Mouse (Mus musculus): ENCODE data around the gene Pole3. TPM values are rescaled to one million over a fixed set of nuclear protein-coding genes. Genes with fewer than 3 reads are reported as not detected.

Gene Pole3
- polyA plus RNA-seq, 1 experiment = 34.0 TPM

- no peaks in the 10 kb centered on the region for H3K4me1 ChIP-seq (ENCODE audit: control insufficient read depth, insufficient read depth, low read length)
- H3K9ac ChIP-seq (ENCODE audit: low read depth, poor library complexity, severe bottlenecking) = no peak overlapping the region
- no peaks in the 10 kb centered on the region for H3K27me3 ChIP-seq (ENCODE audit: control insufficient read depth, insufficient read depth, low read length, poor library complexity, severe bottlenecking)
- no peaks in the 10 kb centered on the region for H3K36me3 ChIP-seq (ENCODE audit: control insufficient read depth, insufficient read depth, low read length, poor library complexity, severe bottlenecking)
- no peak overlapping the region for H3K4me3 ChIP-seq (ENCODE audit: low read depth, low read length)
- H3K27ac ChIP-seq (ENCODE audit: insufficient read depth, low read length) = no peak overlapping the region
- TF ChIP-seq EP300 (IDR thresholded peaks at IDR 0.05; ENCODE audit: insufficient read depth, low read depth, low read length) (no peak), POLR2A (IDR thresholded peaks at IDR 0.05; ENCODE audit: insufficient read depth, low read length) (no peak), CTCF (IDR thresholded peaks at IDR 0.05; ENCODE audit: low read depth, low read length) (no peak)
- H3K9me3 ChIP-seq (replicated peaks; ENCODE audit: control insufficient read depth, insufficient read depth, low read length, poor library complexity, severe bottlenecking) = no peaks in the 10 kb centered on the region
These were observed 30.6 kb downstream of the Pole3 start for GRCm38 (mm10) chr4:62494230-62494629.

GRCm38 (mm10) chr4:62492682-62493081 is 32.2 kb downstream of the Pole3 start:
- TF ChIP-seq EP300 (IDR thresholded peaks at IDR 0.05; ENCODE audit: insufficient read depth, low read depth, low read length) = no peak
- TF ChIP-seq POLR2A (IDR thresholded peaks at IDR 0.05; ENCODE audit: insufficient read depth, low read length) = no peak
- no peak for TF ChIP-seq CTCF (IDR thresholded peaks at IDR 0.05; ENCODE audit: low read depth, low read length)

GRCm38 (mm10) chr4:62487914-62488313 is 37.0 kb downstream of the Pole3 start:
- Histone ChIP-seq H3K4me3 (ENCODE audit: low read depth, low read length) (no peak overlapping the region), H3K4me1 (ENCODE audit: control insufficient read depth, insufficient read depth, low read length) (no peaks in the 10 kb centered on the region), H3K9me3 (replicated peaks; ENCODE audit: control insufficient read depth, insufficient read depth, low read length, poor library complexity, severe bottlenecking) (no peaks in the 10 kb centered on the region), H3K9ac (ENCODE audit: low read depth, poor library complexity, severe bottlenecking) (no peak overlapping the region), H3K27me3 (ENCODE audit: control insufficient read depth, insufficient read depth, low read length, poor library complexity, severe bottlenecking) (no peaks in the 10 kb centered on the region), H3K27ac (ENCODE audit: insufficient read depth, low read length) (no peak overlapping the region), H3K36me3 (ENCODE audit: control insufficient read depth, insufficient read depth, low read length, poor library complexity, severe bottlenecking) (no peaks in the 10 kb centered on the region; the same call in 1 of the 2 replicates)
- TF ChIP-seq EP300 (IDR thresholded peaks at IDR 0.05; ENCODE audit: insufficient read depth, low read depth, low read length) = no peak
- no peak for TF ChIP-seq POLR2A (IDR thresholded peaks at IDR 0.05; ENCODE audit: insufficient read depth, low read length)
- no peak for TF ChIP-seq CTCF (IDR thresholded peaks at IDR 0.05; ENCODE audit: low read depth, low read length)

More at GRCm38 (mm10) chr4:62492682-62493081, 32.2 kb downstream of the Pole3 start:
- no peak overlapping the region for H3K9ac ChIP-seq (ENCODE audit: low read depth, poor library complexity, severe bottlenecking)
- H3K27ac ChIP-seq (ENCODE audit: insufficient read depth, low read length) = no peak overlapping the region
- no peaks in the 10 kb centered on the region; the same call in 1 of the 2 replicates for H3K36me3 ChIP-seq (ENCODE audit: control insufficient read depth, insufficient read depth, low read length, poor library complexity, severe bottlenecking)
- H3K9me3 ChIP-seq (replicated peaks; ENCODE audit: control insufficient read depth, insufficient read depth, low read length, poor library complexity, severe bottlenecking) = no peaks in the 10 kb centered on the region
- no peaks in the 10 kb centered on the region for H3K27me3 ChIP-seq (ENCODE audit: control insufficient read depth, insufficient read depth, low read length, poor library complexity, severe bottlenecking)
- H3K4me3 ChIP-seq (ENCODE audit: low read depth, low read length) = no peak overlapping the region
- H3K4me1 ChIP-seq (ENCODE audit: control insufficient read depth, insufficient read depth, low read length) = no peaks in the 10 kb centered on the region

GRCm38 (mm10) chr4:62487172-62487571 is 37.7 kb downstream of the Pole3 start:
- H3K36me3 ChIP-seq (ENCODE audit: control insufficient read depth, insufficient read depth, low read length, poor library complexity, severe bottlenecking) = no peaks in the 10 kb centered on the region; the same call in 1 of the 2 replicates
- H3K9me3 ChIP-seq (replicated peaks; ENCODE audit: control insufficient read depth, insufficient read depth, low read length, poor library complexity, severe bottlenecking) = no peaks in the 10 kb centered on the region
- no peak for TF ChIP-seq EP300 (IDR thresholded peaks at IDR 0.05; ENCODE audit: insufficient read depth, low read depth, low read length)
- no peak overlapping the region for H3K4me3 ChIP-seq (ENCODE audit: low read depth, low read length)
- H3K4me1 ChIP-seq (ENCODE audit: control insufficient read depth, insufficient read depth, low read length) = no peaks in the 10 kb centered on the region
- no peak overlapping the region for H3K27ac ChIP-seq (ENCODE audit: insufficient read depth, low read length)
- no peaks in the 10 kb centered on the region for H3K27me3 ChIP-seq (ENCODE audit: control insufficient read depth, insufficient read depth, low read length, poor library complexity, severe bottlenecking)
- H3K9ac ChIP-seq (ENCODE audit: low read depth, poor library complexity, severe bottlenecking) = no peak overlapping the region

GRCm38 (mm10) chr4:62486162-62486696 is 38.6 kb downstream of the Pole3 start:
- Histone ChIP-seq H3K9me3 (replicated peaks; ENCODE audit: control insufficient read depth, insufficient read depth, low read length, poor library complexity, severe bottlenecking) (no peaks in the 10 kb centered on the region), H3K27ac (ENCODE audit: insufficient read depth, low read length) (no peak overlapping the region), H3K36me3 (ENCODE audit: control insufficient read depth, insufficient read depth, low read length, poor library complexity, severe bottlenecking) (no peaks in the 10 kb centered on the region; the same call in 1 of the 2 replicates), H3K27me3 (ENCODE audit: control insufficient read depth, insufficient read depth, low read length, poor library complexity, severe bottlenecking) (no peaks in the 10 kb centered on the region), H3K4me1 (ENCODE audit: control insufficient read depth, insufficient read depth, low read length) (no peaks in the 10 kb centered on the region), H3K9ac (ENCODE audit: low read depth, poor library complexity, severe bottlenecking) (no peak overlapping the region), H3K4me3 (ENCODE audit: low read depth, low read length) (no peak overlapping the region)
- no peak for TF ChIP-seq CTCF (IDR thresholded peaks at IDR 0.05; ENCODE audit: low read depth, low read length)
- no peak for TF ChIP-seq POLR2A (IDR thresholded peaks at IDR 0.05; ENCODE audit: insufficient read depth, low read length)
- TF ChIP-seq EP300 (IDR thresholded peaks at IDR 0.05; ENCODE audit: insufficient read depth, low read depth, low read length) = no peak

GRCm38 (mm10) chr4:62485450-62486161 is 39.3 kb downstream of the Pole3 start:
- H3K27me3 ChIP-seq (ENCODE audit: control insufficient read depth, insufficient read depth, low read length, poor library complexity, severe bottlenecking) = no peaks in the 10 kb centered on the region
- no peaks in the 10 kb centered on the region for H3K9me3 ChIP-seq (replicated peaks; ENCODE audit: control insufficient read depth, insufficient read depth, low read length, poor library complexity, severe bottlenecking)
- H3K27ac ChIP-seq (ENCODE audit: insufficient read depth, low read length) = no peak overlapping the region
- no peak for TF ChIP-seq CTCF (IDR thresholded peaks at IDR 0.05; ENCODE audit: low read depth, low read length)
- no peak for TF ChIP-seq POLR2A (IDR thresholded peaks at IDR 0.05; ENCODE audit: insufficient read depth, low read length)
- TF ChIP-seq EP300 (IDR thresholded peaks at IDR 0.05; ENCODE audit: insufficient read depth, low read depth, low read length) = no peak
- no peak overlapping the region for H3K9ac ChIP-seq (ENCODE audit: low read depth, poor library complexity, severe bottlenecking)
- H3K4me3 ChIP-seq (ENCODE audit: low read depth, low read length) = no peak overlapping the region
- H3K36me3 ChIP-seq (ENCODE audit: control insufficient read depth, insufficient read depth, low read length, poor library complexity, severe bottlenecking) = no peaks in the 10 kb centered on the region; the same call in 1 of the 2 replicates
- no peaks in the 10 kb centered on the region for H3K4me1 ChIP-seq (ENCODE audit: control insufficient read depth, insufficient read depth, low read length)

All from ES-Bruce4 (cell line).